Mouse (Mus musculus) adrenal gland, postnatal 4 days (tissue): ENCODE data around the gene Olfr672. TPM values are rescaled to one million over a fixed set of nuclear protein-coding genes. Genes with fewer than 3 reads are reported as not detected.
"Not testable (repeated sequence)": the region's sequence is repeated elsewhere in the genome, so short reads cannot be mapped to it uniquely, and the experiment has no call there.

Experiments
- DNase-seq, 2 experiments: peaks; one replicate each; pipeline ENCODE4 v3.0.0; 2021 to 2022; ENCODE audit warnings: low spot score in 2 of 2, mixed read lengths in 2 of 2
- long read RNA-seq, 2 experiments: library from polyadenylated mRNA; stranded (forward); transcript quantifications; one replicate each; pipeline ENCODE4 v2.0.0; 2021
- total RNA-seq, 2 experiments: library from RNA; stranded (reverse); gene quantifications; 2 replicates each; pipeline ENCODE4 v1.2.3; 2021

Olfr672 gene
- not detected for total RNA-seq
- long read RNA-seq, experiment 1, result 0 reads
- long read RNA-seq, experiment 2, result 0 reads

DNA sequence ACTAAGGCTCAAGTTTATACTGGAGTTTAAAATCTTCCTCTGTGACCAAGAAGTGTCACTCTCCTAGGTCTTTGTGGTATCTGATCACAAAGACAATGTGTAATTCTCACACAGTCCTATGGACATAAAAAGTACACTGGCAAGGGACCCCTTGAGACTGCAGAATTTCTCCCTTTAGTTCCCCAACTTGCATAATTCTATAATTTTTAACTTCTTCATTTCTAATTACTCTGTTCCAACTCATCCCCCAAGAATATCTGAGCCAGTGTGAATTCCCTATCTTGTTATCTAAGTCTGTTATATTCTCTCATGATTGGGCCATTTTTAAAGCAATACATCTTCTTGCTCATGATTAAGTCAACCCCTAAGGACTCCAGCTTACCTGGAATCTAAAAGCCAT, at the start of gene Olfr672:
Olfr672 (minus strand) TSS at position 101 of the 400 bp plus-strand sequence.
- DNase-seq, result no peak

DNA sequence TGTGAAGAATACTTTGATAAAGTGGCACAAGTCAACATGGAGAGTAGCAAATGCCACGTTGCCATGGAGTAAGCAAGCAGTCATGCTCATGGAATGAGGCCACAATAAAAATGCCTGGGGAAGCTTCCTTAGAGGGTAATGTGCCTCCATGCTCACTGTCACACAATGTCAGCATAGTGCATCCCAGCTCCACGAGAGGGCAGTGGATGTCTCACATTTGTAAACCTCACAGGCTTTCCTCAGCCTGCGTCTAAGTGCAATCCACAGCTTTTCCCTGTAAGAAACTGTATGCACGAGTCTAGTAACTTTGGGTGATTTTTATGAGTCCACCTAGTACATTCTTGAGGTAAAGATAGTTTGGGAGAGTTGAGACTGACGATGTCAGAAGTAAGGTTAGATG, 32.0 kb upstream of the Olfr672 start:
- not testable (repeated sequence) for DNase-seq

- no peak for DNase-seq
Observed at GRCm38 (mm10) chr7:105032398-105032797, 30.6 kb upstream of the Olfr672 start, which contains the start of gene Olfr676. Gene Olfr676 (plus strand): TSS chr7:105032698.

DNA sequence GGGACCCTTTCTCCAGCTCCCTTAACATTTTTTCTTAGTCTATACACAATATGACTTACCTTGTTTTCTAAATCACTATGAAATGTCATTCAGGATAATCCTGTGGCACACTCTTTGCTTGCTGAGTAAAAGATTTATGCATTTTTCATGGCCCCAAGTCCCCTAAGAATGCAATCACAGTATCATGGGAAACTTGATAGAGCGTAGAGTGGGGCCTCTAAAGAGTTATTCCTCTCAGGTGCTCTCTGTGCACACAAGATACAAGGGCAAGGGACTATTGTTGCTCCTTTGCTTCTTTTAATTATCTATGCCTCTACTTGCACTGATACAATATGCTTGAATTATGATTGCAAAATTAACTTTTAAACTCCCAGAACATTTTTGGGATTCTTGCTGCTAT, 26.5 kb upstream of the Olfr672 start, which contains the start of gene Olfr675:
Olfr675 (minus strand) TSS at position 101 of the 400 bp plus-strand sequence.
- no peak for DNase-seq

DNA sequence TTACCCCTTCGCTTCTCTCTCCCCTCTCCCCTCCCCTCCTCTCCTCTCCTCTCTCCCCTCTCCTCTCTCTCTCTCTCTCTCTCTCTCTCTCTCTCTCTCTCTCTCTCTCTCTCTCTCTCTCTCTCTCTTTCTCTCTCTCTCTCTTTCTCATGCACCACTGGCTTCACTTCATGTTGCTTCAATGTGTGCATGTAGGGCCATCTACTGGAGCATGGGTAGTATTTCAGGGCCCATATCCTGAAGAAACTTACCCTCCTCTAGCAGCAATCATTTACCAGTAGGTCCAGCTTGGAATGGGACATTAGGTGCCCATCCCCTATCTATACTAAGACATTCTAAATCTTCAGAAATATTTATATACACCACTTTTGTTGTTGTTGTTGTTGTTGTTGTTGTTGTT, 20.7 kb upstream of the Olfr672 start:
- DNase-seq, result no peak

DNA sequence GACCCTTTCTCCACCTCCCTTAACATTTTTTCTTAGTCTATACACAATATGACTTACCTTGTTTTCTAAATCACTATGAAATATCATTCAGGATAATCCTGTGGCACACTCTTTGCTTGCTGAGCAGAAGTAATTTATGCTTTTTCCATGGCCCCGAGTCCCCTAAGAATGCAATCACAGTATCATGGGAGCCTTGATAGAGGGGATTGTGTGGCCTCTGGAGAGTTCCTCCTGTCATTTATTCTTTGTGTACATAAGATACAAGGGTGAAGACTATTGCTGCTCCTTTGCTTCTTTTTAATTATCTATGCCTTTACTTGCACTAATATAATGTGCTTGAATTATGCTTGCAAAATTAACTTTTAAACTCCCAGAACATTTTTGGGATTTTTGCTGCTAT, 22.8 kb downstream of the Olfr672 start, which contains the start of gene Olfr671:
Olfr671 (minus strand) TSS at position 101 of the 400 bp plus-strand sequence.
- DNase-seq, result no peak

DNA sequence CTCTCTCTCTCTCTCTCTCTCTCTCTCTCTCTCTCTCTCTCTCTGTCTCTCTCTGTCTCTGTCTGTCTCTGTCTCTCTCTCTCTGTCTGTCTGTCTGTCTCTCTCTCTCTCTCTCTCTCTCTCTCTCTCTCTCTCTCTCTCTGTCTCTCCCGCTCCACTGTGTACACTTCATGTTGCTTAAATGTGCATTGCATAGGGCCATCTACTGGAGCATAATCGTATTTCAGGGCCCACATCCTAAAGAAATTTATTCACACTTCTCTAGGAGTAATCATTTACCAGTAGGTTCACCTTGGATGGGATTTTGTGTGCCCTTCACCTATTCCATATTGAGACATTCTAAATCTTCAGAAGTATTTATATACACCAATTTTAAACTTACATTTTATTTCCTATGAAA, 29.3 kb downstream of the Olfr672 start:
- DNase-seq, result not testable (repeated sequence)

- no peak for DNase-seq
Observed at GRCm38 (mm10) chr7:104962520-104962919, 39.3 kb downstream of the Olfr672 start, which contains the start of gene Olfr670. Gene Olfr670 (minus strand): TSS chr7:104962620.

- not testable (repeated sequence) for DNase-seq
Observed at GRCm38 (mm10) chr7:104950234-104950633, 51.6 kb downstream of the Olfr672 start.

Other genes with a start within 250 kb of the Olfr672 start
- gene Usp17le, start 224.6 kb downstream of the Olfr672 start, total RNA-seq, result not detected
- under 1 TPM in 1 of 2 experiments, not detected in 1; 0.28 TPM for gene Usp17lb, start 159.4 kb downstream of the Olfr672 start, total RNA-seq
- not detected for gene Usp17la, start 145.0 kb downstream of the Olfr672 start, total RNA-seq
- gene Olfr665, start 124.0 kb downstream of the Olfr672 start, total RNA-seq, result not detected
- gene Olfr666, start 106.1 kb downstream of the Olfr672 start, total RNA-seq, result not detected
- not detected for gene Olfr667, start 80.5 kb downstream of the Olfr672 start, total RNA-seq
- not detected for gene Olfr668, start 74.0 kb downstream of the Olfr672 start, total RNA-seq
- not detected for gene Olfr669, start 67.8 kb downstream of the Olfr672 start, total RNA-seq
- not detected for gene Olfr670, start 39.4 kb downstream of the Olfr672 start, total RNA-seq
- gene Olfr671, start 22.9 kb downstream of the Olfr672 start, total RNA-seq, result not detected
- gene Olfr675, start 26.4 kb upstream of the Olfr672 start, total RNA-seq, result not detected
- gene Olfr676, start 30.7 kb upstream of the Olfr672 start, total RNA-seq, result not detected
- gene Olfr677, start 49.3 kb upstream of the Olfr672 start, total RNA-seq, result not detected
- not detected for gene Olfr678, start 62.4 kb upstream of the Olfr672 start, total RNA-seq
- gene Olfr679, start 79.2 kb upstream of the Olfr672 start, total RNA-seq, result not detected
- gene Olfr680-ps1, start 90.8 kb upstream of the Olfr672 start, total RNA-seq, result not detected
- gene Olfr681, start 114.8 kb upstream of the Olfr672 start, total RNA-seq, result not detected
- gene Olfr683, start 145.0 kb upstream of the Olfr672 start, total RNA-seq, result not detected
- gene Olfr684, start 161.6 kb upstream of the Olfr672 start, total RNA-seq, result not detected
- not detected for gene Olfr685, start 184.0 kb upstream of the Olfr672 start, total RNA-seq
- not detected for gene Olfr686, start 205.5 kb upstream of the Olfr672 start, total RNA-seq